Mouse (Mus musculus): ENCODE measurements around the gene Stx5a.

Gene Stx5a

DNA sequence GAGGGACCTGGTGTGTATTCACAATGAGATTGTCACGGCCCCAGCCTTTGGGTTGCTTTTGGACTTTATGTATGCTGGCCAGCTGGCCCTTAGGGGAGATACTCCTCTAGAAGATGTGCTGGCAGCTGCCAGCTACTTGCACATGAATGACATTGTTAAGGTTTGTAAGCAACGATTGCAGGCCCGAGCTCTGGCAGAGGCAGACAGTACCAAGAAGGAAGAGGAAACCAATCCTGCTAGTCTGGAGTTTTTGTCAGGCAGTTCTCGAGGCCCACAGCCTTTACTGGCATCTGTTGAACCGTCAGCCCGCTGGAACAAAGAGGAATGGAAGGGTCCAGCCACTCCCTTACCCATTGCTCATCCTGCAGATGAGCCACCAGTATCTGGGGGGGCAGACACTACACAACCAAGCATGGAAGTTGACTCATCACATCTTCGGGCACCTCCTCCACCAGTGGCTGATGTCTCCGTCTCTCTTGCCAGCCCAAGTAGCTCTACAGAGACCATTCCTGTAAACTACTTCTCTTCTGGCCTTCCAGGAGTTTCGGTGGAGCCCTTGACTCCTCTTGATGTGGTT is 62.1 kb downstream of the Stx5a start:
- no peak for DNase-seq

DNA sequence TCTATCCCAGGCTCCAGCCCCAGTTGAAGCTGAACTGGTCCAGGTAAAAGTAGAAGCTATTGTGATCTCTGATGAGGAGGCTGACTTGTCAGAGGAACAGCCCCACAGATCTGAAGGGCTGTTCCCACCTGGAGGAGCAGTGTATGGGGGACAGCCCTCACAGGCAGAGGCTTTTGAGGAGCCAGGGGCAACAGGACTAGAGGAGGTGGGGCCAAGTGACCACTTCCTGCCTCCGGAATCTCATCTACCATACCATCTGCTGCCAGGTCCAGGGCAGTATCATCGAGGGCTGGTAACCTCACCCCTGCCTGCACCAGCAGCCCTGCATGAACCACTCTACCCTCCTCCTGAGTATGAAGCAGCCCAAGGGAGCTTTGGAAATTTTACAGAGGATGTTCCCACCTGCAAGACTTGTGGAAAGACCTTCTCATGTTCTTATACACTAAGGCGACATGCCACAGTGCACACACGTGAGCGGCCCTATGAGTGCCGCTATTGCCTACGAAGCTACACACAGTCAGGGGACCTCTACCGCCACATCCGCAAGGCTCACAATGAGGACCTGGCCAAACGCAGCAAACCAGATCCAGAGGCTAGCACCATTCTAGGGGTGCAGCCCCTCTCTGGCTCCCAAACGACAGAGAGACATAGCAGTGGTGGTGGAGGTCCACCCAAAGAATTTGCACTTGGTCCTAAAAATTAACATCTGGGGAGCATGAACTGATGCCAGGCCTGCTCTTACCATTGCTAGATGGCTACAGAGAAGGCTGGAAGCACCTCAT is 62.9 kb downstream of the Stx5a start:
- DNase-seq, result no peak
